In genomic region chr2:69712171-69712570, GRCm38 (mm10) we compare ENCODE assay signal across 9 mouse cellular contexts. TPM values are rescaled to one million over a fixed set of nuclear protein-coding genes. Genes with fewer than 3 reads are reported as not detected.
DNase-seq lines count a peak whose midpoint lies in the region; ATAC-seq and TF ChIP-seq lines count a peak whose summit lies in the region.
"Had no signal": no experiment of that assay in that cellular context is flagged by ENCODE, and none has a peak within 500 bp of the region (broad histone marks: within the 10 kb centered on the region; RNA-seq: fewer than 3 reads in every experiment).

No protein-coding gene starts in this region.

- ATAC-seq in forebrain, embryonic 13.5 days: no peak
- ATAC-seq in forebrain, embryonic 12.5 days (ENCODE audit: low FRiP score): no peak
- ATAC-seq in liver, embryonic 11.5 days (replicated peaks; ENCODE audit: low FRiP score): no peak
- ATAC-seq in liver, embryonic 12.5 days: no peak

- 86% methylated on average over 14 of the region's 14 CpGs for WGBS in forebrain, embryonic 13.5 days
- WGBS in forebrain, embryonic 12.5 days: 86% methylated on average over 14 of the region's 14 CpGs
- whole genome bisulfite sequencing in liver, embryonic 11.5 days: 90% methylated on average over 14 of the region's 14 CpGs
- WGBS in liver, embryonic 12.5 days (ENCODE audit: insufficient replicate concordance): 87% methylated on average over 14 of the region's 14 CpGs

- H3K9me3 ChIP-seq in forebrain, embryonic 13.5 days (replicated peaks): no peaks in the 10 kb centered on the region
- H3K9me3 ChIP-seq in forebrain, embryonic 12.5 days: no peaks in the 10 kb centered on the region
- H3K9me3 ChIP-seq in liver, embryonic 11.5 days (ENCODE audit: control insufficient read depth, low read length): no peaks in the 10 kb centered on the region
- no peaks in the 10 kb centered on the region for H3K9me3 ChIP-seq in liver, embryonic 12.5 days (replicated peaks)

- H3K36me3 ChIP-seq in forebrain, embryonic 13.5 days (ENCODE audit: poor library complexity, severe bottlenecking): peaks cover 8% of the 10 kb centered on the region
- peaks cover 17% of the 10 kb centered on the region; the same call in 1 of the 2 replicates for H3K36me3 ChIP-seq in forebrain, embryonic 12.5 days (replicated peaks)
- peaks cover under 1% of the 10 kb centered on the region; the same call in 1 of the 2 replicates for H3K36me3 ChIP-seq in liver, embryonic 11.5 days (ENCODE audit: control insufficient read depth, insufficient read depth, low read length)
- H3K36me3 ChIP-seq in liver, embryonic 12.5 days: peaks cover 14% of the 10 kb centered on the region

- peaks cover 8% of the 10 kb centered on the region; the same call in 1 of the 2 replicates for H3K27me3 ChIP-seq in forebrain, embryonic 13.5 days
- peaks cover 4% of the 10 kb centered on the region; the same call in 1 of the 2 replicates for H3K27me3 ChIP-seq in forebrain, embryonic 12.5 days
- H3K27me3 ChIP-seq in liver, embryonic 11.5 days (replicated peaks; ENCODE audit: control insufficient read depth, insufficient read depth, low read length): no peaks in the 10 kb centered on the region
- no peaks in the 10 kb centered on the region for H3K27me3 ChIP-seq in liver, embryonic 12.5 days (replicated peaks)

- H3K27ac ChIP-seq in forebrain, embryonic 13.5 days: no peak overlapping the region
- no peak overlapping the region for H3K27ac ChIP-seq in forebrain, embryonic 12.5 days
- no peak overlapping the region for H3K27ac ChIP-seq in liver, embryonic 11.5 days (ENCODE audit: low read depth, low read length)
- no peak overlapping the region for H3K27ac ChIP-seq in liver, embryonic 12.5 days

- DNase-seq in liver, embryonic 11.5 days (ENCODE audit: low spot score): no peak
- DNase-seq in liver: no peak
- DNase-seq in brain, embryonic 14.5 days (ENCODE audit: low read depth): peak; percentile 1
- no peak for DNase-seq in thymus, adult 18-20 months
- DNase-seq in ovary, postnatal 10 days (ENCODE audit: low spot score): no peak

- H3K4me1 ChIP-seq in forebrain, embryonic 13.5 days: peaks cover 10% of the 10 kb centered on the region; the same call in 1 of the 2 replicates
- peaks cover 5% of the 10 kb centered on the region for H3K4me1 ChIP-seq in forebrain, embryonic 12.5 days
- H3K4me1 ChIP-seq in liver, embryonic 11.5 days (replicated peaks; ENCODE audit: control insufficient read depth, insufficient read depth, low read length): no peaks in the 10 kb centered on the region
- H3K4me1 ChIP-seq in liver, embryonic 12.5 days: peaks cover 15% of the 10 kb centered on the region

- no peak overlapping the region; the same call in 1 of the 2 replicates for H3K4me3 ChIP-seq in forebrain, embryonic 13.5 days
- H3K4me3 ChIP-seq in forebrain, embryonic 12.5 days (replicated peaks): no peak overlapping the region
- no peak overlapping the region for H3K4me3 ChIP-seq in liver, embryonic 11.5 days (ENCODE audit: low read depth, low read length)
- H3K4me3 ChIP-seq in liver, embryonic 12.5 days: 0 out of 2 replicates have a peak overlapping the region, but pooled peaks have one; percentile 77

- H3K9ac ChIP-seq in forebrain, embryonic 13.5 days: no peak overlapping the region
- H3K9ac ChIP-seq in forebrain, embryonic 12.5 days: no peak overlapping the region
- no peak overlapping the region for H3K9ac ChIP-seq in liver, embryonic 11.5 days (ENCODE audit: low read depth, low read length)
- H3K9ac ChIP-seq in liver, embryonic 12.5 days: no peak overlapping the region

- peak overlapping the region; percentile 74; the same call in 1 of the 2 replicates for H3K4me2 ChIP-seq in forebrain, embryonic 13.5 days
- no peak overlapping the region for H3K4me2 ChIP-seq in forebrain, embryonic 12.5 days
- H3K4me2 ChIP-seq in liver, embryonic 11.5 days: peak overlapping the region; percentile 82
- peak overlapping the region; percentile 77; the same call in 1 of the 2 replicates for H3K4me2 ChIP-seq in liver, embryonic 12.5 days

- no peak for TF ChIP-seq CTCF in brain, embryonic 14.5 days (IDR thresholded peaks at IDR 0.05; ENCODE audit: borderline replicate concordance, extremely low read depth, insufficient read depth, insufficient read length)

- TF ChIP-seq POLR2A in brain, embryonic 14.5 days (IDR thresholded peaks at IDR 0.05; ENCODE audit: borderline replicate concordance, extremely low read depth, insufficient read depth, insufficient read length, poor library complexity, severe bottlenecking): no peak

RNA-seq across cellular contexts. Expression of gene Fastkd1, which starts 1.1 kb away (rescaled TPM):
- 14.1 and 14.5 TPM in 2 replicates for polyA plus RNA-seq in forebrain, embryonic 13.5 days (2015; fragmentation: Nextera tagmentation; extraction: Ambion mirVana)
- 16.7 and 18.7 TPM in 2 replicates for polyA plus RNA-seq in forebrain, embryonic 12.5 days (2016; fragmentation: Nextera tagmentation; extraction: Ambion mirVana)
- polyA plus RNA-seq in liver, embryonic 11.5 days (2014; fragmentation: Nextera tagmentation; extraction: Ambion mirVana): 16.0 and 17.0 TPM in 2 replicates
- polyA plus RNA-seq in brain, embryonic 14.5 days (2012; rRNA removed): 14.4 and 14.9 TPM in 2 replicates
- 7.9 and 8.4 TPM in 2 replicates for polyA plus RNA-seq in liver, embryonic 12.5 days (2016; fragmentation: Nextera tagmentation; extraction: Ambion mirVana)

RNA-seq across cellular contexts. Expression of gene Ppig, which starts 10.2 kb away (rescaled TPM):
- polyA plus RNA-seq in forebrain, embryonic 13.5 days (2015; fragmentation: Nextera tagmentation; extraction: Ambion mirVana): 139 and 147 TPM in 2 replicates
- 173 and 178 TPM in 2 replicates for polyA plus RNA-seq in forebrain, embryonic 12.5 days (2016; fragmentation: Nextera tagmentation; extraction: Ambion mirVana)
- 98.3 and 110 TPM in 2 replicates for polyA plus RNA-seq in liver, embryonic 11.5 days (2014; fragmentation: Nextera tagmentation; extraction: Ambion mirVana)
- 20.4 and 24.2 TPM in 2 replicates for polyA plus RNA-seq in brain, embryonic 14.5 days (2012; rRNA removed)
- polyA plus RNA-seq in liver, embryonic 12.5 days (2016; fragmentation: Nextera tagmentation; extraction: Ambion mirVana): 104 and 109 TPM in 2 replicates

RNA-seq across cellular contexts. Expression of gene Klhl41, which starts 42.3 kb away (rescaled TPM):
- 0.15 TPM in 2 replicates for polyA plus RNA-seq in forebrain, embryonic 13.5 days (2015; fragmentation: Nextera tagmentation; extraction: Ambion mirVana)
- 0.24 and 0.37 TPM in 2 replicates for polyA plus RNA-seq in forebrain, embryonic 12.5 days (2016; fragmentation: Nextera tagmentation; extraction: Ambion mirVana)
- polyA plus RNA-seq in liver, embryonic 11.5 days (2014; fragmentation: Nextera tagmentation; extraction: Ambion mirVana): 0.22 and 0.75 TPM in 2 replicates
- 0.38 and 0.44 TPM in 2 replicates for polyA plus RNA-seq in brain, embryonic 14.5 days (2012; rRNA removed)
- 0.13 and 0.39 TPM in 2 replicates for polyA plus RNA-seq in liver, embryonic 12.5 days (2016; fragmentation: Nextera tagmentation; extraction: Ambion mirVana)
- polyA plus RNA-seq: small intestine, adult 2 months had no signal
